Mouse (Mus musculus): ENCODE measurements around the gene Egfem1. TPM values are rescaled to one million over a fixed set of nuclear protein-coding genes. Genes with fewer than 3 reads are reported as not detected.

Egfem1 gene
- polyA plus RNA-seq, 1 experiment from 2014 or later: 1.6 TPM

DNA sequence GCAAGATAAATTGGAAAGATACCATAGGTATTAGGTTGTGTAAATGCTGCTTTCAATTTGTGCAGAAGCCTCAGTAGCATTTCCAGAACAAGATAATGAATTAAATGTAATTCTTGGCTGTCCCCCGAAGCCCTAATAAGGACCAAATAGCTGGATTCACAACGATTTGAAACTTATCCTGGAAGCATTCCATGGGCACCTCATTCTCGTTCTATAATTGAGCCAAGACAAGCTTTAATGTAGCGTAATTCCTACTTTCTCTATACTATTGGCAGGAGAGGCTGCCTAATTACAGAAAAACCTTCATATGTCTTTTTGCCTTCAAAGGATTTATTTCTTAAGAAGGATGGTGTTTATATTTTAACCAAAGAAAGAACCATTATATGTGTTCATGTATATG lies 18.7 kb upstream of the Egfem1 start:
- Histone ChIP-seq H3K9ac (ENCODE audit: low read depth, low read length) (no peak overlapping the region), H3K27ac (no peak overlapping the region), H3K4me1 (replicated peaks; ENCODE audit: insufficient read depth, low read length) (no peaks in the 10 kb centered on the region), H3K4me3 (replicated peaks; ENCODE audit: low read depth, low read length) (no peak overlapping the region), H3K36me3 (ENCODE audit: insufficient read depth, low read length) (no peaks in the 10 kb centered on the region), H3K27me3 (ENCODE audit: insufficient read depth, low read length) (no peaks in the 10 kb centered on the region), H3K9me3 (replicated peaks; ENCODE audit: low read length) (no peaks in the 10 kb centered on the region), H3K4me2 (ENCODE audit: low read length) (no peak overlapping the region)
- DNase-seq (ENCODE audit: low spot score) (no peak), ATAC-seq (replicated peaks; ENCODE audit: low FRiP score, low read depth) (no peak)
- 83% methylated on average over 4 of the region's 4 CpGs for WGBS
- no peak for TF ChIP-seq CTCF (IDR thresholded peaks at IDR 0.05; ENCODE audit: low read depth)

DNA sequence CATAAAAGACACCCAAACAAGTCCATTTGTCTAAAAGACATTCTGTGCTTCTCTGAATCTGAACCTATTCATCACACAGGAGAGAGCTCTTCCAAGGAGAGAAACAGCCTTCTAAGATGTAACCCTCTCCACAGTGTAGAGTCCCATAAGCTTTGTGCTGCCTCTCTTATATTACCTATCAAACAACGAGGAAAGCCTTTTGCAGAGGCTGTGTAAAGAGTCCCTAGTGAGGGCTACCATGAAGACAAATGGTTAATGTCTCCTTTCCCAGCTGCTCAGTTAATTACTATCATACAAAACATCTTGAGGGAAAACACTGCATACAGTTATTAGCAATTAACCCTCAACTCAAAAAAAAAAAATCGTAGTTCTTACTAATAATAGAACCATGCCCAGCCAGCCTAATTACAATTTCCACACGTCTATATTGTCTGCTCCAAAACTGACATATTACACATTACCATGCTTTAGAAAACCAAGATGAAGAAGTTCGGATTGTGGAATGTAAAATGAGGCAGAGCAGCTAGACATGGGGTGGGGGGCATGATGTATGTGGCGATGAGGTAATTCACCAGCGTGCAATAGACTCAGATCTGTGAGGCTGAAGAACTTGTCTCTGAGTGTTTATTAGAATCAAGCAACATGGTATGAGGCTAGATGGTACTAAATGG lies 13.3 kb upstream of the Egfem1 start:
- no peak for TF ChIP-seq CTCF (IDR thresholded peaks at IDR 0.05; ENCODE audit: low read depth)
- Histone ChIP-seq H3K4me1 (replicated peaks; ENCODE audit: insufficient read depth, low read length) (no peaks in the 10 kb centered on the region), H3K4me3 (replicated peaks; ENCODE audit: low read depth, low read length) (no peak overlapping the region), H3K9ac (ENCODE audit: low read depth, low read length) (no peak overlapping the region), H3K27me3 (ENCODE audit: insufficient read depth, low read length) (no peaks in the 10 kb centered on the region), H3K4me2 (ENCODE audit: low read length) (no peak overlapping the region), H3K36me3 (ENCODE audit: insufficient read depth, low read length) (no peaks in the 10 kb centered on the region), H3K9me3 (replicated peaks; ENCODE audit: low read length) (no peaks in the 10 kb centered on the region), H3K27ac (no peak overlapping the region)
- DNase-seq (ENCODE audit: low spot score) (no peak), ATAC-seq (replicated peaks; ENCODE audit: low FRiP score, low read depth) (no peak)
- WGBS: 85% methylated on average over 6 of the region's 6 CpGs

DNA sequence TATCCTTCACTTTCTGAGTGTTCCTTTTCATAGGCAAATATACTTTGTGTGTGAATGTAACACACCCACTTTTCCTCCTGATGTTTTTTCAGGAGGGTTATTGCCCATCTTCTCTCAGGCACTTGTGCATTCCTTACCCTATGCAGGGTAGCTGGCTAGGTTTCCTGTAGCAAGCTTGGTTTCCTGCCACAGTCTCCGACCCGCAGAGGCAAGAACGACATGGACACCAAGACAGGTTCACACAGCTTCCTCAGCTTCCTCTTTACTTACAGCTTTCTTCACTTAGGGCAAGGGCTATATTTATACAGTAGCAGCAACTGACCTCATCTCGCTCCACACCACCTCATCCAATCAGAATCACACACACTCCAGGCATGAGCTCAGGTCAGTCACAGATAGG lies 10.5 kb upstream of the Egfem1 start:
- Histone ChIP-seq H3K27ac (no peak overlapping the region), H3K9ac (ENCODE audit: low read depth, low read length) (no peak overlapping the region), H3K4me1 (replicated peaks; ENCODE audit: insufficient read depth, low read length) (no peaks in the 10 kb centered on the region), H3K36me3 (ENCODE audit: insufficient read depth, low read length) (no peaks in the 10 kb centered on the region), H3K27me3 (ENCODE audit: insufficient read depth, low read length) (no peaks in the 10 kb centered on the region), H3K4me2 (ENCODE audit: low read length) (no peak overlapping the region), H3K9me3 (replicated peaks; ENCODE audit: low read length) (no peaks in the 10 kb centered on the region), H3K4me3 (replicated peaks; ENCODE audit: low read depth, low read length) (no peak overlapping the region)
- TF ChIP-seq CTCF (IDR thresholded peaks at IDR 0.05; ENCODE audit: low read depth): no peak
- DNase-seq (ENCODE audit: low spot score) (no peak), ATAC-seq (replicated peaks; ENCODE audit: low FRiP score, low read depth) (no peak)
- 77% methylated on average over 4 of the region's 4 CpGs for WGBS

DNA sequence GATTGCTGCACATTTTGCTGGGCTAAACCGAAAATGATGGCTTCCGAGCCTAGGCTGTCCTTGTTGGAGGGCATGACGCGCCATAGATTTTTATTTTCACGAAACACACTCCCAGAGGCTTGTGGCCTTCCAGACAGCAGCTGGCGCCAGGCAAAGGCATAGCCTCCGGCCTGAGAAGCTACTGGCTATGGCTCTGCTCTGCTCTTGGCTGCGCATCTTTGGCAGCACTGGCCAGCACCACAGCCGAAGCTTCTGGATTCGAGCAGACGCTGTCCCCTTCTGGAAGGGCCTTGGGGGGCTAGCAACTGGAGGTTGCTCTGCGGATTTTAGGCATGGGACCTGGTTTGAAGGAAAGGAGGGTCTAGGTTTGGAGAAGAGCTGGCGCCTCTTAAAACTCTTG lies 306 bp upstream of the Egfem1 start:
- Histone ChIP-seq H3K4me2 (ENCODE audit: low read length) (peak overlapping the region; percentile 85; the same call in 1 of the 2 replicates), H3K9ac (ENCODE audit: low read depth, low read length) (no peak overlapping the region), H3K27ac (no peak overlapping the region), H3K27me3 (ENCODE audit: insufficient read depth, low read length) (peaks cover 24% of the 10 kb centered on the region), H3K4me1 (replicated peaks; ENCODE audit: insufficient read depth, low read length) (no peaks in the 10 kb centered on the region), H3K4me3 (replicated peaks; ENCODE audit: low read depth, low read length) (no peak overlapping the region; the same call in 1 of the 2 replicates), H3K36me3 (ENCODE audit: insufficient read depth, low read length) (no peaks in the 10 kb centered on the region), H3K9me3 (replicated peaks; ENCODE audit: low read length) (no peaks in the 10 kb centered on the region)
- WGBS: 16% methylated on average over 13 of the region's 13 CpGs
- DNase-seq (ENCODE audit: low spot score) (no peak), ATAC-seq (replicated peaks; ENCODE audit: low FRiP score, low read depth) (no peak)
- no peak for TF ChIP-seq CTCF (IDR thresholded peaks at IDR 0.05; ENCODE audit: low read depth)

DNA sequence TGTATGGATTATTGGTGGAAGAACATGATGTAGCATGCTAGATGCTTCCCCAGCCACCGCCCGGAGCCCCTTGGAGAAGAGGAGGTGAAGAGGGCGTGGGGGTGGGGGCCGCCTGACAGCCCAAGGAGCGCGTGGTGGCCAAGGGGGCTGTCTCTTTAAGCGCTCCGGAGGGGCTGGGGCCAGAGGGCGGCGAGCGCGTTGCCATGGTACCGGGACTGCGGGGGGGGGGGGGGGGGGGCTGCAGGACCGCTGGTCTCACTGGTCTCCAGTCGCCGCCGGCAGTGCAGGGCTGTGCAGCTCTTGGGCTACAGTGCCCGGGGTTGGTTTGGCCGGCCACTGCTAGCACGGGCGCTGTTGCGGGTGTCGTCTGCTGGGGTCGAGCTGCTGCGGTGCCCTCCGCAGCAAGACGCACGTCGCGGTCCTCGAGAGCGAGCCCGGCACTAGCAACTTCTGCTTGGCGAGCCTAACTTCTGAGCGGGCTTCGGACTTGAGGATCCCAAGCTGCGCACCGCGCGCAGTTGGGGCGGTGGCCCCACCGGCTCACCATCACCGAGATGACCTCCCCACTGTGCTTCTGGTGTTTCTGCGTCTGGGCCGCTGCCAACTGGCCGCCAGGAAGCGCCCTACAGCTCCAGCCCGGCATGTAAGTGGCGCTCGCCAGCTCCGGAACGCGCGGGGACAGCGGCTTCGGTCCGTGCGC lies 623 bp downstream of the Egfem1 start:
- WGBS: under 1% methylated on average over 50 of the region's 59 CpGs
- no peak overlapping the region for H3K27ac ChIP-seq
- H3K4me3 ChIP-seq (replicated peaks; ENCODE audit: low read depth, low read length): peak overlapping the region; percentile 39
- TF ChIP-seq CTCF (IDR thresholded peaks at IDR 0.05; ENCODE audit: low read depth): peak; percentile 41
- H3K9ac ChIP-seq (ENCODE audit: low read depth, low read length): 0 out of 2 replicates have a peak overlapping the region, but pooled peaks have one; percentile 13
- peak overlapping the region; percentile 85 for H3K4me2 ChIP-seq (ENCODE audit: low read length)
- peak; percentile 35 for DNase-seq (ENCODE audit: low spot score)
- H3K36me3 ChIP-seq (ENCODE audit: insufficient read depth, low read length): no peaks in the 10 kb centered on the region
- H3K9me3 ChIP-seq (replicated peaks; ENCODE audit: low read length): no peaks in the 10 kb centered on the region
- no peaks in the 10 kb centered on the region for H3K4me1 ChIP-seq (replicated peaks; ENCODE audit: insufficient read depth, low read length)
- H3K27me3 ChIP-seq (ENCODE audit: insufficient read depth, low read length): peaks cover 24% of the 10 kb centered on the region
- ATAC-seq (replicated peaks; ENCODE audit: low FRiP score, low read depth): peak; percentile 74

DNA sequence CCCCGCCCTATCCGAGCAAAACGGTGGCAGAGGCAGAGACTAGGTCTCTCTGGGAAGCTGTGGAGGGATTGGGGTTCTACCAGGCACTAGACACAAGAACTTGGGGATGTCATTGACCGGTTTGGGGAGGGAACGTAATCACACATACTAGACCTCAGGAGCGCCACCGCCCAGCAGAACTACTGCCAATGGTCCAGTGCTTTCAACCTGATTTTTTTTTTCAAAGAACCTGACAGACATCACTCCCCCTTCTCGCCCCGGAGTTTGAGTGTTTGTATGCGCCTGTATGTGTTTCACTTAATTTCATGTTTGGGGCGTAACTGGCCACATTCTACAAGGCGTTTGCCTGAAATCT lies 1.1 kb downstream of the Egfem1 start:
- H3K27me3 ChIP-seq (ENCODE audit: insufficient read depth, low read length): peaks cover 24% of the 10 kb centered on the region
- no peak for ATAC-seq (replicated peaks; ENCODE audit: low FRiP score, low read depth)

More for the DNA sequence above, 1.1 kb downstream of the Egfem1 start:
- no peaks in the 10 kb centered on the region for H3K36me3 ChIP-seq (ENCODE audit: insufficient read depth, low read length)
- DNase-seq (ENCODE audit: low spot score): no peak
- H3K4me2 ChIP-seq (ENCODE audit: low read length): peak overlapping the region; percentile 85
- 3% methylated on average over 12 of the region's 12 CpGs for WGBS
- no peaks in the 10 kb centered on the region for H3K4me1 ChIP-seq (replicated peaks; ENCODE audit: insufficient read depth, low read length)
- H3K9me3 ChIP-seq (replicated peaks; ENCODE audit: low read length): no peaks in the 10 kb centered on the region
- H3K9ac ChIP-seq (ENCODE audit: low read depth, low read length): 0 out of 2 replicates have a peak overlapping the region, but pooled peaks have one; percentile 13
- H3K27ac ChIP-seq: no peak overlapping the region
- TF ChIP-seq CTCF (IDR thresholded peaks at IDR 0.05; ENCODE audit: low read depth): no peak
- H3K4me3 ChIP-seq (replicated peaks; ENCODE audit: low read depth, low read length): peak overlapping the region; percentile 39

Data from kidney, postnatal 0 days (tissue).